Mouse (Mus musculus) spleen, adult 2 months (tissue): ENCODE data around the gene Efcab3.

Experiments
- CTCF ChIP-seq: fragments of 200-500 bp; IDR thresholded peaks from 2 replicates; pipeline ENCODE4 v1.5.1; 2011; ENCODE audit warnings: mild to moderate bottlenecking, inconsistent platforms; ENCODE audit not compliant: insufficient read depth, insufficient read length, insufficient replicate concordance; ENCODE audit errors: extremely low read depth
- POLR2A ChIP-seq: fragments of 200-500 bp; IDR thresholded peaks from 2 replicates; pipeline ENCODE4 v1.6.1; 2011; ENCODE audit warnings: low read depth, low read length, inconsistent platforms

DNA sequence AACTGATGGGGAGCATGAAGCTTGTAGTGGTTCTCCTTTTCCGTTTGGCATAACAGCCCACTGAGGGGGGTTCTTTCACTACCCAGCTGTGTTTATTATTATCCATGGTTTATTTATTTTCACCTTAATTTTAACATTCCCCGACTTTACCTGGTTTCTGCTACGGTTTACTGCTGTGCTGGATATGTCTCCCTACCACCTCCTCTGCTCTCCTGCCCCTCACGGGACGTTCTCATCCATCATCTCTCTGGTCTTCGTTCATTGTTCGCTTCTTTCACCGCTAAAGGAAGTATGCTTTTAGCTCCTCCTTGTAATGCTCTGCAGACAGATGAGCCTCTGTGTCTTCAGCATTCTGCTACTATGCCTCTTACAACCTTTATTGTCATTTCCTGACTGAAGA is 33.9 kb upstream of the Efcab3 start:
- no peak for TF ChIP-seq CTCF
- no peak for TF ChIP-seq POLR2A
